Mouse (Mus musculus) left cerebral cortex, postnatal 4 days (tissue): ENCODE data around the gene Evi5l. TPM values are rescaled to one million over a fixed set of nuclear protein-coding genes. Genes with fewer than 3 reads are reported as not detected.
"Not testable (repeated sequence)": the region's sequence is repeated elsewhere in the genome, so short reads cannot be mapped to it uniquely, and the experiment has no call there.

Experiments used
- DNase-seq: peaks from one replicate; pipeline ENCODE4 v3.0.0-alpha.2; 2022
- intact Hi-C: fragments of 180-260 bp; cut with DNase I; formaldehyde crosslinking; loops from one replicate; pipeline ENCODE4 v1.15.1; 2025
- total RNA-seq, 2 experiments: library from RNA; stranded (reverse); gene quantifications; 2 replicates each; pipeline ENCODE4 v1.2.3; 2021

The Evi5l gene
- total RNA-seq, 2 experiments from 2014 or later: 172 to 174 TPM

GRCm38 (mm10) chr8:4237814-4238433, 71.6 kb downstream of the Evi5l start:
- intact Hi-C loops: no loop called here
- DNase-seq: no peak

GRCm38 (mm10) chr8:4238434-4239192, 72.2 kb downstream of the Evi5l start, which contains the start of the genes Map2k7 and Gm49320:
Gene Map2k7 (plus strand): TSS chr8:4238740.
Gene Gm49320 (plus strand): TSS chr8:4238865.
- intact Hi-C loops: no loop called here
- peak; percentile 100 for DNase-seq

GRCm38 (mm10) chr8:4239193-4239890, 73.0 kb downstream of the Evi5l start:
- DNase-seq: no peak
- intact Hi-C loops: no loop called here

GRCm38 (mm10) chr8:4245061-4245460, 78.7 kb downstream of the Evi5l start:
- intact Hi-C loops: no loop called here

GRCm38 (mm10) chr8:4245737-4246136, 79.4 kb downstream of the Evi5l start:
- DNase-seq: no peak
- intact Hi-C loops: no loop called here

More at GRCm38 (mm10) chr8:4245061-4245460, 78.7 kb downstream of the Evi5l start:
- no peak for DNase-seq

GRCm38 (mm10) chr8:4247241-4247640, 80.9 kb downstream of the Evi5l start:
- DNase-seq: no peak
- intact Hi-C loops: no loop called here

- DNase-seq: no peak
- intact Hi-C loops: no loop called here
Observed at GRCm38 (mm10) chr8:4247951-4248540, 81.7 kb downstream of the Evi5l start, which contains the start of gene Tgfbr3l. Gene Tgfbr3l (plus strand): TSS chr8:4248214.

GRCm38 (mm10) chr8:4249213-4249612, 82.8 kb downstream of the Evi5l start:
- intact Hi-C loops: no loop called here
- DNase-seq: no peak

- intact Hi-C loops: no loop called here
- peak; percentile 89 for DNase-seq
Observed at GRCm38 (mm10) chr8:4250306-4250970, 84.1 kb downstream of the Evi5l start.

- intact Hi-C loops: no loop called here
- no peak for DNase-seq
Observed at GRCm38 (mm10) chr8:4252116-4252760, 85.9 kb downstream of the Evi5l start.

GRCm38 (mm10) chr8:4252934-4253841, 86.8 kb downstream of the Evi5l start, which contains the start of gene Snapc2:
Gene Snapc2 (plus strand): TSS chr8:4253080.
- intact Hi-C loops: no loop called here
- peak; percentile 96 for DNase-seq

GRCm38 (mm10) chr8:4254001-4254400, 87.6 kb downstream of the Evi5l start:
- intact Hi-C loops: no loop called here
- peak; percentile 88 for DNase-seq

- DNase-seq, intact Hi-C loops: not testable (repeated sequence)
Observed at GRCm38 (mm10) chr8:4255471-4255870, 89.1 kb downstream of the Evi5l start.

- no peak for DNase-seq
- intact Hi-C loops: no loop called here
Observed at GRCm38 (mm10) chr8:4256911-4257310, 90.5 kb downstream of the Evi5l start.

- no peak for DNase-seq
- intact Hi-C loops: no loop called here
Observed at GRCm38 (mm10) chr8:4257350-4257749, 91.0 kb downstream of the Evi5l start.

- intact Hi-C loops: no loop called here
- peak; percentile 91 for DNase-seq
Observed at GRCm38 (mm10) chr8:4258233-4258632, 91.9 kb downstream of the Evi5l start.

- DNase-seq: no peak
- intact Hi-C loops: no loop called here
Observed at GRCm38 (mm10) chr8:4258678-4259077, 92.3 kb downstream of the Evi5l start.

- DNase-seq: peak; percentile 97
- intact Hi-C loops: no loop called here
Observed at GRCm38 (mm10) chr8:4259125-4259804, 92.9 kb downstream of the Evi5l start, which contains the start of gene Ctxn1. Gene Ctxn1 (minus strand): TSS chr8:4259274.
